Mouse (Mus musculus) spleen, postnatal 14 days (tissue): ENCODE measurements around the gene Cyp46a1.

ENCODE experiments used
- DNase-seq, 2 experiments: peaks; one replicate each; pipeline ENCODE4 v3.0.0; 2021 to 2022; ENCODE audit warnings: low spot score in 2 of 2

Gene Cyp46a1

GRCm38 (mm10) chr12:108399191-108399590, 65.0 kb downstream of the Cyp46a1 start:
- DNase-seq, result no peak

GRCm38 (mm10) chr12:108400951-108401350, 66.8 kb downstream of the Cyp46a1 start:
- no peak for DNase-seq

- DNase-seq, result no peak
These were observed 69.8 kb downstream of the Cyp46a1 start for GRCm38 (mm10) chr12:108403957-108404356.

GRCm38 (mm10) chr12:108409100-108409499, 74.9 kb downstream of the Cyp46a1 start:
- no peak for DNase-seq

GRCm38 (mm10) chr12:108410416-108411208, 76.4 kb downstream of the Cyp46a1 start:
- no peak for DNase-seq
